Mouse (Mus musculus) granulocyte monocyte progenitor cell, adult 5-6 weeks (primary cell): ENCODE data around the gene Cavin1. TPM values are rescaled to one million over a fixed set of nuclear protein-coding genes. Genes with fewer than 3 reads are reported as not detected.

Experiments
- ATAC-seq: replicated peaks from 2 replicates; pipeline ENCODE4 v1.8.0; 2016; ENCODE audit warnings: mild to moderate bottlenecking, moderate TSS enrichment, inconsistent platforms; ENCODE audit not compliant: poor library complexity, severe bottlenecking
- total RNA-seq, 2 experiments: library from RNA; stranded (forward) in 1 of 2; stranded (reverse) in 1 of 2; fragments of 200-712, 200-1000 nt in 1 of 2; fragments of >200 nt in 1 of 2; fragmentation: Nextera tagmentation in 1 of 2; gene quantifications; 2 replicates each; pipeline ENCODE4 v1.2.3; 2014 to 2017

Gene Cavin1
- total RNA-seq, 2 experiments from 2014 or later, result 0.93 to 1.1 TPM

DNA sequence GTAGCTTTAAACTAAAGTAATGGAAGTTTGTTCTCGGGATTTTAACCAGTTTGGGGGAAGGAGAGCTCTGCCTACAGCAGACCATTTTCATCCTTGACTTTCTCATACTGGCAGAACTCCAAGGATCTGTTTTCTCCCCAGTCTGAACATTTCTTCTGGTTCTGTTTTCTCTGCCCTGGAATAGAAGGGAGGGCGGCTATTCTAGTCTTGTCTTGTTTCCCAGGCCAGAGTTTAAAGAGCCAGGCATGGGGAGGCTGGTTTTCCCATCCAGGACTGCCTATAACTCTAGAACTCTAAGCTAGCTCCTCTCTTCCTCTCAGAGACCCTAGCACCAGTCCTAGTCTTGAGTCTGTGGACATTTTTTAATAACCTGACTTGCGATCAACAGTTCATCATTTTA, 10.9 kb downstream of the Cavin1 start:
- ATAC-seq, result no peak

DNA sequence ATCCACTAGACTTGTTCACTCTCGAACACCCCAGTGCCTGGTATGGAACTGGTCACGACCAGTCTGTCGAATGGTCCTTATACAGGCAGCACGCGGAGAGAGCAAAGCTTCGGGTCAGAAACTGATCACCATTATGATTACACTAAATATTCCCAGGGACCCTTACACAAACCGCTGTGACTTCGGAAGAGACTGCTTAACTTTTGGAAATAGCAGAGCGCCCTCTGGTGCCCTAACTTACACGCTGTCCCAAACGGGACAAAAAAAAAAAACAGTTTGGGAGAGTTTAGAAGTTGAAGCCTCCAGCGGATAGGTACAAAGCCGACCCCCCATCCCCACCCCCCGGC, 11.2 kb downstream of the Cavin1 start:
- ATAC-seq, result 0 out of 2 replicates have a peak, but pooled peaks have one; percentile 16

DNA sequence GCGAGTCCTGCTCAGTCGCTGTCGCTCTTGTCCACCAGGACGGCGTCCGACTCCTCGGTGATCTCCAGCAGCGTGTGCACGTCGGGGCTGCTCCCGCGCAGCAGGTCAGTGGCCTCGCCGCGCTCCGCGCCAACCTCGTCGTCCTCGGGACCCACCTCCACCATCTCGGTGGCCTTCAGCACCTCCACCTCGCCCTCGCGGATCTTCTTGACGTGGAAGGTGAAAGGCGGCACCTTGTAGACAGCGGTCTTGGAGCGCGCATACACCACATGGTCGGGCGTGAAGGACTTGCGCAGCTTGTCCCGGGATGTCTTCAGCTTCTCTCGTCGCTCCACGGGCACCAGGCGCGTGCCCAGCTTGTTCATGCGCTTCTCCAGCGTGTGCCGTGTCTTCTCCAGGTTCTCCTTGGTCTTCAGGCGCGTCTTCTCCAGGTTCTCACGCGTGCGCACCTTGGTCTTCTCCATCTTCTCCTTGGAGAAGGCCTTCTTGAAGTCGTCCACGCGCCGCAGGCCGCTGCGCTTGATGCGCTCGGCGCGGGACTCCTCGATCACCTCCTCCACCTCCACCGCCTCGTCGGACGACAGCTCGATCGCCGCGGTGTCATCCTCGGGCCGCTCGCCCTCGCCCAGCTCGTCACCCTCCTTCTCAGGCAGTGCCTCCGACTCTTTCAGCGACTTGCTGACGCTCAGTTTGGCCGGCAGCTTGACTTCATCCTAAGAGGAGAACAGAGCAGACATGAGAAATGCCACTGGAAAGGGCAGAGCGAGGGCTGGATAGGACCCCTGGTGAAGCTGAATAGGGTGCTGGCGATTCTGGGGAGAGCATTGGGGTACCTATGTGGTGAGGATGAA, 11.8 kb downstream of the Cavin1 start:
- no peak for ATAC-seq

DNA sequence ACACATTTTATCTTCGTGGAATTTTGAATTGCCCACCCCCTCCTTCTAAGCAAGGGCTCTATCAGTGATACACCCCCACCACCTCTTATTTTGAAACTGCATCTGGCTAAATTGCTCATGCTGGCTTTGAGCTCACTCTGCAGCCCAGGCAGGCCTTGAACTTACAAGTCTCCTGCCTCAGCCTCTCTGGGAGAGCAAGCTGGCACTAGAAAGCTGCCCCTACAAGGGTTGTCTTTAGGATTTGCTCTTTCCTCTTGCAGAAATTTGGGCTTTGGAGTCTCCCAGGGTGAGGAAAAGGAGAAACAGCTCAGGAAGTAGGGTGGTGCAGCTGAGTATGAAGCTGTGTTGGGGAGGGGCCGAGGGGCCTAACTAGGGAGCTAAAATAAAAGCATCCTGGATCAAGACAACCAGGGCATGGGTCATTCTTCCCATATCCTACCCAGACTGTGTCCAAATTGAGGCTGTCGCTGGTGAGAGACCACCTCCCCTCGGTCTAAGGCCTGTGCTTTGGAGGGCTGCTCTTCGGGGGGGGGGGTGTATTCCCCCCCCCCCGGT, 12.7 kb downstream of the Cavin1 start:
- no peak for ATAC-seq

DNA sequence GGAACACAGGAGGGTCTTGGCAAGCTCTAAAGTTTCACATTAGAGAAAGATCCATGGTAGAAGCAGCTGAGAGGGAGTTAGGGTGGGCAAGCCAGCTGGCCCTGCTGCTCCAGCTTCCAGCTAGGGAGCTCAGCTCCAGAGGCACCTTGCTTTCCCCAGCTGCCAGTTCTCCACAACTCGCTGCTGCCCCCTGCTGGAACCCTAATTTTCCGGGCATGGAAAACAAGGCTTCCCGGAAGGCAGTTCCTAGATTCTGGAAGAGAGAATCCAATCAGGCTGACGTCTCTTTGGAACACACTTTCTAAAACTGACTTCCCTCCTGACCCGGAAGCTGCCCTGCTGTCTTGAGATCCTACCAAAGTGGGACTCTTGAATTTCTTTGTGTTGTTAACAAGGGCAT, 13.4 kb downstream of the Cavin1 start:
- peak; percentile 54 for ATAC-seq

DNA sequence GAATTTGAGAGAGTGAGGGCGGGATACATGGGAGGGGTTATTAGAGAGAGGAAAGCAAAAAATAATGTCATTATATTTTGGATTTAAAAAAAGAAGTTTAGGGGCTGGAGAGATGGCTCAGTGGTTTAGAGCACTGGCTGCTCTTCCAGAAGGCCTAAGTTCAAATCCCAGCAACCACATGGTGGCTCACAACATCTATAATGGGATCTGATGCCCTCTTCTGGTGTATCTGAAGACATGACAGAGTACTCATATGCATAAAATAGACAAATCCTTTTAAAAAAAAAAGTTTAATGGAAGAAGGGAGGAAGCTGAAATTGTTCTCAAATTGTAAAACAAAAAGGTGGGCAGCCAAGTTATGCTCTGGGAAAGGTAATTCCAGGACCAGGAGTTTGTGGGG, 21.1 kb downstream of the Cavin1 start:
- no peak for ATAC-seq

DNA sequence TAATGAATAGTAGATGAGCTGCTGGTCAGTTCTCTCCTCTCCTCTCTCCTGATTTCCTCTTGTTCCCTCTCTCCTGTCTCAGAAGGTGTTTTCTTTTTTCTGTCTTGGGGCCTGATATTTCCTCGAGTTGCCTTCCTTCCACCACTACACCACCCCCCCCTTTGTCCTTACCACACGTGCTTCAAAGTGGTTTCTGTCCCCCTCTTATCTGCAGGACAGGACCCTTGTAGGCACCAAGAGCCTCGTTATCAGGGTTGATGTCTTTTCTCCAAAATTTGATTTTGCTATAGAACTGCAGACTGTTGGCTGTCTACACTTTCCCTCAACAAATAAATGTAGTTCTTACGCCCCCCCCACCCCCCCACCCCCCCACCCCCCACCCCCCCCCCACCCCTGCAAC, 22.4 kb downstream of the Cavin1 start:
- ATAC-seq, result no peak

DNA sequence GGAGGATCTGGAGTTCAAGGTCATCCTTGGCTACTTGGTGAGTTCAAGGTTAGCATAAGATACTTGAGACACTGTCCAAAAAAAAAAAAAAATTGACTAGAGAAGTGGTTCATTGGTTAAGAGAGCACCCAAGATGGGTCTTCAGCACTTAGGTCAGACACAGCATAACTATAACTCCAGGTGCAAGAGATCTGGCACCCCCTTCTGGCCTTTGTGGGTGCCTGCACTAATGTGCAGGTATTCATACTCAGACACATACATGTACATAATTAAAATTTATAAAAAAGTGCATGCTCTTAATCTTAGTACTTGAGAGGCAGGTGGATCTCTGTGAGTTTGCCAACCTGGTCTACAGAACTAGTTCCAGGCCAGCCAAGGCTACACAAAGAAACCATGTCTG, 23.1 kb downstream of the Cavin1 start:
- 0 out of 2 replicates have a peak, but pooled peaks have one; percentile 23 for ATAC-seq

DNA sequence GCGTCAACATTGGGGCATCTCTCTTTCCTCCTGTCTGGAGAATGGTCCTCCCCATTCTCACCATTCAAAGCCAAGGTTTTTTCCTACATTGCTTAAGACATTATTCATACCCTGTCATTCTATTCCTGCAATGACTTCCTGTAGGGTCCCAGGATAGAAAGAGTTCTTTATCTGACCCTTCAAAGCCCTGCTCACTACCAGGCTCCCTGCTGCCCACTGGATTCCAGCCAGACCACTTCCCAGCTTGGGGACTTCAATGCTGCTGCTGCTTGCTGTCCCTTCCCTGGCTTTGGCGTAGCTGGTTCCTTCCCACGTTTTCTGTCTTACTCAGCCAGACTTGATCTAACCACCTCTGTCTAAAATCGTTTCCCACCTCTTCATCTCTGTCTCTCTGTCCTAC, 23.8 kb downstream of the Cavin1 start:
- ATAC-seq, result no peak

DNA sequence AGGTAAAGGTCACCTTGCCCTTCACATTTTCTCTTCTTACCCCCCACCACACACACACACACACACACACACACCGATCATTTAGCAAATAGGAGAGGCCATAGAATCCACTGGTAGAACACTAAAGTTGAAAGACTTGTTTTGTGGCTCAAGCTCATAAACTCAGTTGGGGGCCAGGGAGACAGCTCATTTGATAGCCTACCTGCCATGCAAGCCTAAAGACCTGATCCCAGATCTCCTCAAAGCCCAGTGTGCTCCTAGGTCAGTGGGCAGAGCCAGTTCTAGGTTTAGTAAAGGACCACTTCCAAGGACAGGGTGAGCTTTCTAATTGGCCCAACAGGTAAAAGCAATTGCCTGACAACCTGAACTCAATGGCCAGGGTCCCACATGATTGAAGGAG, 28.3 kb downstream of the Cavin1 start:
- ATAC-seq, result no peak

DNA sequence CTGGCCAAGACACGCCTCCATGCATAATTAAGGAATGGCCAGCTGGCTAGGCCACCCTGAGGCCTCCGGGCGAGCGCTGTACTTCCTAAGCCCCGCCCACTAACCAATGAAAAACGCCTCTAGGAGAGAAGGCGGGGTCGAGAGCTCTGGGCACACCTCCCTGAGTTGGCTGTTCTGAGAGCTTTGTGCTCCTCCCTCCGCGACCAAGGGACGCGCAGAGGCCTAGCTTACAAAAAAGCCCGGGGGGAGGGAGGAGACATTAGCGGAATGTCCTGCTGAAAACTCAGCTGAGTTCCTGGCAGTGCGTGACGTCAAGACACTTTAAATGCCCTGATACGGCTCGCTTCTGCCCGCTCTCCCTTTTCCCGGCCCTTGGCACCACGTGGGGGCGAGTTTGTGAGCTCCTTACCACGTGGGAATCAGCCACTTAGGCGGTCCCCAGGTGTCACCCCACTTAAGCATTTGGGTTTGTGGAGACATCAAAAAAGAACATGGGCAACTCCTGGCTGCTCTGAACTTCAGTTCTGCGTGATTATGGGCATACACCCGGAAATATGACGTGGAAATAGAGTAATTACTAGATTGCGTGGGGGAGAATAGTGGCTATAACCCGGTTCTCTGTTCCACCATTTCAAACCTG, 31.1 kb downstream of the Cavin1 start, which contains the start of gene Stat3:
Gene Stat3 (minus strand): TSS at position 29 of the 640 bp plus-strand sequence.
- peak; percentile 83 for ATAC-seq

DNA sequence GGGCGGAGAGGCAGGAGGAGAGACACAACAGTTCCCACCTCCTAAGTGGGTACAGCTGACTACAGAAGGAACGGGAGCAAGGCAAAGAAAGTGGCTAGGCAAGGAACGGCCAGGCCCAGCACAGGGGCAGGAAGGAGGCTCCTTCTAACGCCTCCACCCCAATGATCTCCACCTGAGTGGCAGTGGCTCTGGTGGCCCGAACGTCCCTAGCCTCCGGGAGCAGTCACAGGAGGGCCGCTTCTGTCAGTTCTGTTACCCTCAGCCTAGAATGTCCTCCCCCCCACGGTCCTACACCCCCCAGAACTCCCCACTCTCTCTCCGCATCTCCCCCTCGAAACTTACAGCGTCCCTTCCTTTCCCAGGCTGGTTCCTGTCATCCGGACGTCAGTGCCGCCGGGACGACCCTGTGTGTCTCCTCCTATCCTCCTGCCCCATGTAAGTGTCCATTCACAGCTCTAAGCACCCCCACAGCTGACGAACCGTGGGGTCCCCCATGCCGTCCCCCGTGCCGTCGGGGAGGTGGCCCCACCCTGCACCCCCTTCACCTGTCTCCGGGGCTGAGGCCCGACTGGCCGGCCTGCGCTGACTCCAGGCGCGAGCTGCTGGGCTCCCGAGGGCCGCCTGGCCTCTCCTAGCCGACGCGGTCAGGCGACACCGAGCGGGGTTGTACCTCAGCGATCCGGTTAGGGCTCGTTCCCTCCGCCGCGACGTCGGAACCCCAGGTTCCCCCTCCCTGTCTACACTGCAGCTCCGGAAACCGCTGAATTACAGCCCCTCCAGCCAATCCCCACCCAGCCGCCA, 31.8 kb downstream of the Cavin1 start:
- ATAC-seq, result peak; percentile 85; the same call in 1 of the 2 replicates

DNA sequence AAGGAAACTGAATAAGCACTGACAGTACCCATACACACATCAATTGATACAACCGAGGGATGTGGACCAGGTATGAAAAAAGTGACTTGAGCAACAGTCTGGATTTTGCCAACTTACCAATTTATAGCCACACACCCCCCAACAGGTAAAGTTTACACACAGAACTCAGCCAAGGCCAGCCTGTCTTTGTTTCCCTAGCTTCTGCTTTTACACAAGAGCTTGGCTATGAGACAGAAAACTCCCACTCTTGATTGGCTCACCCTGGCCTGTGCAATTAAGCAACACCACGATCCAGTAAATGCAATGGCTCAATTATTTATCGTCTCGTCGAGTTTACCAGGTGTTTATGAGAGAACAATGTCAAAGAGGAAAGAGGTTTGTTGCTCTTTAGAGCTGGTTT, 32.6 kb downstream of the Cavin1 start:
- peak; percentile 33 for ATAC-seq

DNA sequence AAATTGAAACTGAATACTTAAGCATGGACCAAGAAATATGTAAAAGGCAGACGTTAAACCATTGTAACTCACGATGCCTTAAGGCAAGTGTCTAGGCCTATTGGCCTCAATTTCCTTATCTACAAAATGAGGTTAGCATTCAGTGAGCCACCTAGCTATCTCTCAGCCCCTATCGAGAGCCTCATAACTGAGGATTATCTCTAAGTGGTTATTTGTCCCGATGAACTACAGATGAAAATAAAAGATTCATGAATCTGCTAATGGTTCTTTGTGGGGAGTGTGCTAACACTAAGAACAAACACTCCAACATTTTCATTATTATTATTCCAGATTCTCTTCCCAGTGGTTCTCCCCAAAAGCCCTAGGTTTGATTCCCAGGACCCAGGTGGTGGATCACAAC, 33.4 kb downstream of the Cavin1 start:
- ATAC-seq, result no peak

DNA sequence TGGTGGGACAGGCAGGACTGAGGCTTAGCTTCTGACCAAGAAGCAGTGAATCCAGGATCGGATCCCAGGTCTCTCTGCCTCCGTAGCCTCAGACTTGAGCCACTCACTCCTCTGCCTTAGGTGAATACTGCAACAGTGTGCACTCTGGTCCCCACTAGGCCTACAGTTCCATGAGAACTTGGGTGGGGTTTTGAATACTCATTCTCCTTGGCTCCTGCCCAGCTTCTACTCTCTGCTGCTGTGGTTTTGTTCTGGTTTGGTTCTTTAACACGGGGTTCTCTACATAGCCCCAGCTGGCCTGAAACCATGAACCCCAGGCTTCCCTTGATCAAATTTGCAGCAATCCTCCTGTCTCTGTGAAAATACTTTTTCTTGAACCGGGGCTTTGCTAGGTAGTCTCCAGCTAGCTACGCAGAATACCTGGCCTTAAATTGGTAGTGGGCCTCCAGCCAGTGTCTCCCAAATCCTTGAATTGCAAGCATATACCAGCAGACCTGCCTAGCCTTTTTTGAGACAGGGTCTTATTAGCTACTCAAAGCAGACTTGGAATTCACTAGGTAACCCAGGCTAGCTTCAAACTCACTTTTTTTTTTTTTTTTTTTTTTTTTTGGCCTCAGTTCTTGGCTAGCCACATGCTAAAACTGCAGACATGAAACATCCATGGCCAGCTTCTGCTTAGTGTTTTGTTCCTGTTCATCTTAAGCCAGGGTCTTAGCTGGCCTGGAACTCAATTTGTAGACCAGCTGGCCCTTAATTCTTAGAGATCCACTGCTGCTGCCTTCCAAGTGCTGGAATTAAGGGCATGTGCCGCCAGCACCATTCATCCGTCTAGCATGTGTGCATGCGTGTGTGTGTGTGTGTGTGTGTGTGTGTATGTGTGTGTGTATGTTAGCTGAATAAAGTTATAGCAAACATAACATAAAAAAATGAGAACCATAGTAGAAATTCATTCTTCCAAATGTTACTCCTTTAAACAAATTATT, 35.0 kb downstream of the Cavin1 start:
- ATAC-seq, result 0 out of 2 replicates have a peak, but pooled peaks have one; percentile 4

DNA sequence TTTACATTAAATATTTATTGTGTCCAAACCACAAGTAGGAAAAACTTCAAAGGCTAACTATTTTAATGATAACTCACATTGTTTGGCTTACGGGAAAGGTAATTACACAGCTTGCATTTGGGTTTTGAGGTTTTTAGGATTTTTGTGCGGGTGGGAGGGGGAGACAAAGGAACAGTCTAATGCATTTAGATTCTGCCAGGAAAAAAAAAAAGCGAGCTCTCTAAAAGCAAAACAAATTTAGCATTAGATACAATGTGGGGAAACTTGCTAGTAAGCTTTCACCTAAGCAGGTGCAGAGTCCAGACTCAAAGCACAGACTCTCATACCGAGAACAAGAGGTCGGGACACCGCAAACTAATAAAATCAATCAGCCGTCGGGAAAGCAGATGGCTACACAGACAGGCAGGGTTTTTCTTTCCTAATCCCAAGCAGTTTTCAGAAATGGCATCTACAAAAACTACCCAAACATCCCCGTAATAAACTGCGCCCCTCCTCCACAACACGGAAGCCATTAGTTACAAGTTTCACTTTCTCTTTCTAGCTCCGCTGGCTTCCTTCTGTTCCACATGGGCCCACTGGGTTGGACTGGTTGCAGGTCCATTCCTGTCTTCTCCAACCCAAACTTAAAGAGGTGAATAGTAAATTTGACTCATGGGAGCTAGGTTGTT, 39.3 kb downstream of the Cavin1 start:
- peak; percentile 60 for ATAC-seq

DNA sequence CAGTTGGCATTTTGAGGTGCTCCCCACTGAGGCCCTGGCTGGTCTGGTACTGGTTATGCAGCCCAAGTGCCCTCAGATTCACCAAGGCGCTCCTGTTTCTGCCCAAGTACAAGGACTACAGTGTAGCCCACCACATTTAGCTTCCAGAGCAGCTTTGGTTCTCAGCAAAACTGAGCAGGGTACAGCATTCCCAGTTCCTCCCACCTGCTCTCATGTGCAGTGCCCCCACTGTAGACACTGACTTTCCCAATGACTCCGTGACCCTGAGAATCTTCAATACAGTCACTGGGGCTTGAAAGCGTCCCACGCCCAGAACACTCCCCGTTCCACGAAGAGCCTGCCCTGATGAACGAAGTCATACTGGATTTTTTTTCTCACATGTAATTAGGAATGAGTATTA, 40.1 kb downstream of the Cavin1 start:
- no peak for ATAC-seq

DNA sequence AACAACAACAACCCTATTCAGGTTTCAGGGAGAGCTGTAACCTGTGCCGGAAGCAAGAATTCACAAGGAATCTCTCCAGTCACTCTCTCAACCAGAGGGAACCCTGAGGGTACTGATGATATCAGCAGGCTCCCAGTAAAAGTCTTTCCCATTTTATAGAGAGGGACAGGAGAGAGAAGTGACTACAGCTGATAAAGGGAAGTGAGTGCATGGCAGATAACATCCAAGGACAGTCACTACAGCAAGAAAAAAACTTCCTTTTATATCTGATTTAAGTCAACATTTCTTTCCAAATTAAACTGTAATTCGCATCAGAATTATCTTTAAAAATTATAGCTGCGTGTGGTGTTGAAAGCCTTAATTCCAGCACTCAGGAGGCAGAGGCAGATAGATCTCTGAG, 43.3 kb downstream of the Cavin1 start:
- peak; percentile 50 for ATAC-seq

DNA sequence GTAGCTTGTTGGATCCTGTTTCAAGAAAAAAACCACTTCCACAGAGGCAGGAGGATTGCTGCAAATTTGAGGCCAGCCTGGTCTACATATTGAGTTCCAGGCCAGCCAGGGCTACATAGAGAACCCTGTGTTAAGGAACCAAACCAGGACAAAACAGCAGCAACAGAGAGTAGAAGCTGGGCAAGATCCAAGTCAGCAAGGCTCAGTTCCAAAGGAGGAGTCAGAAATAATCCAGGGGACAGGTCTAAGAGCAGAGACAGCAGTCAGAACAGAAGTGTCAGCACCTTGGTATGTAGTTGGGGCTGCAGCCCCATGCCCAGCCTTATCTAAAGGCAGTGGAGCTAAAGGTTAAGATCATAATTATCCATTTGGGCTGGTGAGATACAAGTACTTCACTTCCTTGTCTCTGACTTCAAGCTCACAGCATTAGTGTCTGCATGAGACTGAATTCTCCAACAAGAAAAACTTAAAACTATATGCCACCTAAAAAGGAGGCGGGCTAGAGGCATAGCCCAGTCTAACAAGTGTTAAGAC, 46.2 kb downstream of the Cavin1 start:
- ATAC-seq, result no peak
